Mouse (Mus musculus) liver, postnatal 0 days (tissue): Measurements from ENCODE around the gene Ephx4. TPM values are rescaled to one million over a fixed set of nuclear protein-coding genes. Genes with fewer than 3 reads are reported as not detected.
A peak's percentile ranks its signal among the peaks of the same experiment; 100 is the strongest.
"Not testable (repeated sequence)": the region's sequence is repeated elsewhere in the genome, so short reads cannot be mapped to it uniquely, and the experiment has no call there.

Experiments used
- ATAC-seq: fragments of 200-750 bp; cut with Nextera tagmentation; 2 replicates; pipeline ENCODE4 v1.8.0; 2017; ENCODE audit warnings: mild to moderate bottlenecking, moderate library complexity
- DNase-seq: peaks from one replicate; pipeline ENCODE4 v3.0.0-alpha.2; 2016
- H3K27ac ChIP-seq: fragments of 300-500 bp; sonication (generic); 2 replicates; pipeline ENCODE4 v1.5.1; 2014; ENCODE audit warnings: antibody characterized with exemption, moderate library complexity, mild to moderate bottlenecking, low read depth
- H3K27me3 ChIP-seq: fragments of 300-500 bp; sonication (generic); 2 replicates; pipeline ENCODE4 v1.6.1; 2014; ENCODE audit warnings: low read length, control low read depth, mixed read lengths; ENCODE audit not compliant: insufficient read depth
- H3K36me3 ChIP-seq: fragments of 300-500 bp; sonication (generic); replicated peaks from 2 replicates; pipeline ENCODE4 v1.6.1; 2014; ENCODE audit warnings: mild to moderate bottlenecking, control low read depth, low read length, moderate library complexity, mixed read lengths; ENCODE audit not compliant: insufficient read depth
- H3K4me1 ChIP-seq: fragments of 300-500 bp; sonication (generic); 2 replicates; pipeline ENCODE4 v1.6.1; 2014; ENCODE audit warnings: antibody characterized with exemption, mild to moderate bottlenecking, control low read depth; ENCODE audit not compliant: insufficient read depth
- H3K4me2 ChIP-seq: fragments of 300-500 bp; sonication (generic); 2 replicates; pipeline ENCODE4 v1.6.1; 2014; ENCODE audit warnings: low read depth, mild to moderate bottlenecking, low read length, moderate library complexity, mixed read lengths
- H3K4me3 ChIP-seq: fragments of 300-500 bp; sonication (generic); 2 replicates; pipeline ENCODE4 v1.5.1; 2014; ENCODE audit warnings: low read depth, low read length
- H3K9ac ChIP-seq: fragments of 300-500 bp; sonication (generic); replicated peaks from 2 replicates; pipeline ENCODE4 v1.6.1; 2014; ENCODE audit warnings: mild to moderate bottlenecking, moderate library complexity
- H3K9me3 ChIP-seq: fragments of 300-500 bp; sonication (generic); 2 replicates; pipeline ENCODE4 v1.6.1; 2016; ENCODE audit warnings: mild to moderate bottlenecking, control low read depth, low read length, mixed read lengths
- CTCF ChIP-seq: sonication (generic); IDR thresholded peaks from 2 replicates; pipeline ENCODE4 v1.5.1; 2016; ENCODE audit warnings: antibody characterized with exemption, low read depth
- EP300 ChIP-seq: IDR thresholded peaks from 2 replicates; pipeline ENCODE4 v1.6.1; 2016; ENCODE audit warnings: antibody characterized with exemption, low read depth, mild to moderate bottlenecking
- WGBS: fragments of 180-500 bp; shearing (Covaris S2); extraction: QIAGEN DNeasy Blood & Tissue Kit; methylation state at CpG from one replicate; pipeline ENCODE4 v1.1.7; 2014; ENCODE audit not compliant: insufficient replicate concordance; 5-methylcytosine and 5-hydroxymethylcytosine counted together
- polyA plus RNA-seq: library from polyadenylated mRNA; unstranded; fragments of >200 nt; fragmentation: Nextera tagmentation; extraction: Ambion mirVana; gene quantifications from 2 replicates; pipeline ENCODE4 v1.2.1, GENCODE M21; 2015

The Ephx4 gene
- polyA plus RNA-seq, 1 experiment from 2014 or later, result 0.28 TPM

DNA sequence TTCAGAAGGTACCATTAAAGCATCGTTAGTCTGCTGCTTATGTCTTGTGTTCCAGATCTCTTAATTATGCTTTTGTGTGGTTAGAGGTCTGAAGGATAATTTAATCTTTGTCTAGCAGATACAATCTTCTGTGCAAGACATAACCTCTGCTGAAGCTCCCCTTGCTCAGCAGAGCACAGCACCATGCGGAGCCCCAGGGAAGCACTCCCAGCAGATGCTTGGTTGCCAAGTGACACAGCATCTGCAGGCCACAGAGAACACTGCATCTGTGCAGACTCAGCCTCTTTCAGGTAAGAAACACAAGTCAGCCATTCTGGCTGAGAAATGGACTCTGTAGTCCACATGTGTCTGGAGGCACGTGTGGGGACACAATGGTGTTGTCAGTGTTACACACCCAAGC is 32.5 kb upstream of the Ephx4 start:
- ATAC-seq, result no peak
- Histone ChIP-seq H3K9ac (no peak overlapping the region), H3K27ac (no peak overlapping the region), H3K9me3 (no peaks in the 10 kb centered on the region), H3K4me3 (no peak overlapping the region), H3K27me3 (no peaks in the 10 kb centered on the region), H3K4me2 (no peak overlapping the region), H3K4me1 (no peaks in the 10 kb centered on the region), H3K36me3 (no peaks in the 10 kb centered on the region)
- DNase-seq, result no peak
- TF ChIP-seq EP300 (no peak), CTCF (no peak)
- 71% methylated on average over 3 of the region's 3 CpGs for WGBS

DNA sequence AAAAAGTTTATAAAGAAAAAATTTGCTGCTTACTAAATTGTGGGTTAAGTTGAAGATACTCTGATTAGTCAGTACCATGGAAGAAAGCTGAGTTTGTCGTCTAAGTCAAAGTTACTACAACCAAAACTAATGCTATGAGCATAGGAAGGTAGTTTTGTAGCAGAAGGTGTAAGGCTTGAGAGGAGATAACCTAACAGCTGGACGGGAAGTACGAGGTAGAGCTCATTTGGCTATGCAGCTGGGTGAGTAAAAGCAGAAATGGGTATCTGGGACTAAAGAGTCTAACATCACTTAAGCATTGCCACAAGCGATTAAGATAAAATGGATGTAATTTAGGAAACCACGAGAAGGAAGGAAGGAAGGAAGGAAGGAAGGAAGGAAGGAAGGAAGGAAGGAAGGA is 31.2 kb upstream of the Ephx4 start:
- TF ChIP-seq EP300 (no peak), CTCF (no peak)
- no peaks in the 10 kb centered on the region for H3K4me1 ChIP-seq
- H3K36me3 ChIP-seq, result no peaks in the 10 kb centered on the region
- H3K9ac ChIP-seq, result no peak overlapping the region
- ATAC-seq (no peak), DNase-seq (no peak)
- no peak overlapping the region for H3K4me2 ChIP-seq
- WGBS, result 72% methylated on average over 5 of the region's 5 CpGs
- no peaks in the 10 kb centered on the region for H3K27me3 ChIP-seq
- H3K4me3 ChIP-seq, result no peak overlapping the region
- H3K9me3 ChIP-seq, result no peaks in the 10 kb centered on the region
- H3K27ac ChIP-seq, result no peak overlapping the region

DNA sequence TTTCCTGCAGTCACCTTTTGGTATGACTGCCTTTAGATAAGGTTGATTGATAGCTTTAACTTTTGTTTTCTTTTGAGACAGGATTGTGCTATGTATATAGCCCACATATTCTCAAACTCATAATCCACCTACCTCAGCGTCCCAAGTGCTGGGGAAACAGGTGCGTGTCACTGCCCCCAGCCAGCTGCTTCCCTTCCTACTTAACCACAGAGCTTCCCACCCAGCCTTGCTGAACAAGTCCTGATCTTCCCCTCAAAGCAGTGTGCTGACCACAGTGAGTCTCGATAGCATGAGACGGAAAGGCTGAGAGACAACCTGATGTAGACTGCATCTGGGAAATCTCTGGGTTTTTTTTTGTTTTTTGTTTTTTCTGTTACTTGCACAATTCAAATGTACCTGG is 29.3 kb upstream of the Ephx4 start:
- Histone ChIP-seq H3K9me3 (no peaks in the 10 kb centered on the region), H3K27ac (no peak overlapping the region), H3K27me3 (no peaks in the 10 kb centered on the region), H3K4me2 (no peak overlapping the region), H3K36me3 (0 out of 2 replicates have a peak, but pooled peaks cover under 1% of the 10 kb centered on the region), H3K4me3 (no peak overlapping the region), H3K9ac (no peak overlapping the region), H3K4me1 (no peaks in the 10 kb centered on the region)
- 40% methylated on average over 4 of the region's 4 CpGs for WGBS
- DNase-seq, result no peak
- TF ChIP-seq EP300, result no peak
- no peak for TF ChIP-seq CTCF
- ATAC-seq, result no peak

DNA sequence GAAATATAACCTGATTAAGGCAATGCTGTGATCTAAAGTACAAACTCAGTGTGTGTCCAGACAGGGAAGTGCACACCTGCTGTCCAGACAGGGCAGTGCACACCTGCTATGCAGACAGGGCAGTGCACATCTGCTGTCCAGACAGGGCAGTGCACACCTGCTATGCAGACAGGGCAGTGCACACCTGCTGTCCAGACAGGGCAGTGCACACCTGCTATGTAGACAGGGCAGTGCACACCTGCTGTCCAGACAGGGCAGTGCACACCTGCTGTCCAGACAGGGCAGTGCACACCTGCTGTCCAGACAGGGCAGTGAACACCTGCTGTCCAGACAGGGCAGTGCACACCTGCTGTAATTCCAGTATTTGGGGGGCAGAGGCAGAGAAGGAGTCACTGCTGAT is 16.1 kb upstream of the Ephx4 start:
- 0 out of 2 replicates have a peak, but pooled peaks have one; percentile 15 for TF ChIP-seq CTCF
- H3K27ac ChIP-seq, H3K9me3 ChIP-seq, H3K4me1 ChIP-seq, H3K4me3 ChIP-seq, H3K27me3 ChIP-seq, H3K9ac ChIP-seq, H3K4me2 ChIP-seq, DNase-seq, ATAC-seq, H3K36me3 ChIP-seq: not testable (repeated sequence)

DNA sequence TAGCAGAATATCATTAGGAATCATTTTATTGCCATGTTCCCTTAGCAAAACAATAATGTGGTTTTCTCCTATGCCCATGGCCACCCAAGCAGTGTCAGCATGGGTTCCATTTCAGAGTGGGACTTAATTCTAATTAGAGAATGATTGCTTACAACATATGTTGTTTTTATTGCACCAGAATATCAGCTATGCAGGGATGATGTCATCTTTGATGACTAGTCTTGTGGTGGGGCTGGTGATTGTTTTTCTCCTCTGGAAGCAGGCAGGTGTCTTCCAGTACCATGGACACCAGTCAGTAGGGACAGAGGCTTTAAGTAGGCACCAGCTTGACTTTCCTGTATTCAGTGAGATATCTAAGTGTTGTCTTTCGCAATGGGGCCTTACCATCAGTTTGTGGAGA is 14.7 kb upstream of the Ephx4 start:
- Histone ChIP-seq H3K27ac (no peak overlapping the region), H3K4me3 (no peak overlapping the region), H3K9me3 (no peaks in the 10 kb centered on the region), H3K4me1 (no peaks in the 10 kb centered on the region), H3K36me3 (no peaks in the 10 kb centered on the region), H3K4me2 (no peak overlapping the region), H3K27me3 (no peaks in the 10 kb centered on the region), H3K9ac (no peak overlapping the region)
- TF ChIP-seq CTCF, result no peak
- TF ChIP-seq EP300, result no peak
- no peak for ATAC-seq
- no peak for DNase-seq
- WGBS, result 83% methylated on average over 1 of the region's 1 CpGs

DNA sequence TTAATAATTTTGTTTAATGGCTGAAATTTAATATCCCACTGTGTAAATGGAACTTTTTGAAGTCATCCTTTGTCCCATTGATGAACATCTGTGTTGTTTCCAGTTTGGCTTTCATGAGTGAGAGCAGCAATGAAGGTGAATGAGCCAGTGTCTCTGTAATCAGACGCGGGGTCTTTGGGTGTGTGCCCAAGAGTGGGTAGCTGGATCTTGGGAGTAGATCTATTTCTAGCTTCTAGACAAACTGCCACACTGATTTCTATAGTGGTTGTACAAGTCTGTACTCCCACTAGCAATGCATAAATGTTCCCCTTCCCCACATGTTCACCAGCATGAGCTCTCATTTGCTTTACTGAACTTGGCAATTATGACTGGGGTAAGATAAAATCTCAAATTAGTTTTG is 13.2 kb upstream of the Ephx4 start:
- H3K27ac ChIP-seq, result no peak overlapping the region
- H3K4me1 ChIP-seq, result no peaks in the 10 kb centered on the region
- H3K9me3 ChIP-seq, result no peaks in the 10 kb centered on the region
- DNase-seq, result no peak
- H3K27me3 ChIP-seq, result no peaks in the 10 kb centered on the region
- TF ChIP-seq CTCF, result no peak
- no peak for TF ChIP-seq EP300
- no peaks in the 10 kb centered on the region for H3K36me3 ChIP-seq
- ATAC-seq, result no peak
- no peak overlapping the region for H3K4me3 ChIP-seq
- 86% methylated on average over 2 of the region's 2 CpGs for WGBS
- no peak overlapping the region for H3K4me2 ChIP-seq
- no peak overlapping the region for H3K9ac ChIP-seq

DNA sequence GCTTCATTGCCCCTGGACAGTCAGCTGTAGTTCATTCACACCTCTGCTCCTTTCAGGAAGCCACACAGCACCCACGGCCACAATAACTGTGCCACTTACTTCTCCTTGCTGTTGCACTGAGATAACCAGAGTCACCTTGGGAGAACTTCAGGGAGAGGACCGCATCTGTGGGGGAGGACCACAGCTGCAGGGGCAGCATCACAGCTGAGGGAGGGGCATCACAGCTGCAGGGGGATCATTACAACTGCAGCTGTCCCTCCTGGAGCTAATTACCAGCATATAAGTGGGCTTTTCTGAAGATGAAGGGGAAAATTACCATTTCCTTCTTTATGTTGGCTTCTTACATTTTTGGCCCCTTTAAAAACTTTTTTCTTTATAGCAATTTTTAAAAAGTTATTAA is 8.1 kb upstream of the Ephx4 start:
- no peaks in the 10 kb centered on the region for H3K4me1 ChIP-seq
- no peak overlapping the region for H3K27ac ChIP-seq
- no peak for ATAC-seq
- no peak overlapping the region for H3K9ac ChIP-seq
- WGBS, result 53% methylated on average over 2 of the region's 2 CpGs
- no peak overlapping the region for H3K4me2 ChIP-seq
- no peaks in the 10 kb centered on the region for H3K9me3 ChIP-seq
- H3K27me3 ChIP-seq, result no peaks in the 10 kb centered on the region
- no peak overlapping the region for H3K4me3 ChIP-seq
- TF ChIP-seq CTCF (no peak), EP300 (no peak)
- no peak for DNase-seq
- H3K36me3 ChIP-seq, result no peaks in the 10 kb centered on the region
